Mouse (Mus musculus): ENCODE measurements around the gene Syne2. TPM values are rescaled to one million over a fixed set of nuclear protein-coding genes. Genes with fewer than 3 reads are reported as not detected.

Syne2 gene
- total RNA-seq, 1 experiment, result 15.0 TPM

GRCm38 (mm10) chr12:75904068-75904467 lies 86.1 kb downstream of the Syne2 start:
- in situ Hi-C loops (cut with MboI; ENCODE audit: low sequenced_read_pairs in 2 of 2, unreplicated experiment in 2 of 2), result no loop called here
- Histone ChIP-seq H3K36me3 (ENCODE audit: control insufficient read depth, insufficient read depth, low read length, poor library complexity, severe bottlenecking) (no peaks in the 10 kb centered on the region), H3K4me3 (ENCODE audit: insufficient read depth in 1 of 2, low read depth in 1 of 2, low read length in 2 of 2, poor library complexity in 1 of 2, severe bottlenecking in 1 of 2) (no peak overlapping the region), H3K9me3 (ENCODE audit: control insufficient read depth, insufficient read depth, low read depth, low read length) (no peaks in the 10 kb centered on the region), H3K4me1 (ENCODE audit: control insufficient read depth in 2 of 2, insufficient read depth in 2 of 2, low read length in 2 of 2, poor library complexity in 1 of 2) (no peaks in the 10 kb centered on the region), H3K27ac (ENCODE audit: insufficient read depth, low read depth, low read length, poor library complexity, severe bottlenecking) (no peak overlapping the region), H3K9ac (ENCODE audit: insufficient read depth, low read depth, low read length, poor library complexity, severe bottlenecking) (no peak overlapping the region)
- no peak for DNase-seq (ENCODE audit: low read depth, low spot score)
- TF ChIP-seq ZC3H11A (IDR thresholded peaks at IDR 0.05; ENCODE audit: borderline replicate concordance, low read depth, low read length) (no peak), ZNF384 (IDR thresholded peaks at IDR 0.05; ENCODE audit: low read depth, low read length) (no peak), MAFK (IDR thresholded peaks at IDR 0.05; ENCODE audit: insufficient read depth, low read depth, low read length) (no peak), HCFC1 (IDR thresholded peaks at IDR 0.05; ENCODE audit: borderline replicate concordance, insufficient read depth, low read length) (no peak), CHD2 (IDR thresholded peaks at IDR 0.05; ENCODE audit: low read depth, low read length) (no peak)

GRCm38 (mm10) chr12:75905304-75905703 lies 87.4 kb downstream of the Syne2 start:
- H3K4me1 ChIP-seq (ENCODE audit: control insufficient read depth in 2 of 2, insufficient read depth in 2 of 2, low read length in 2 of 2, poor library complexity in 1 of 2), result no peaks in the 10 kb centered on the region
- H3K27ac ChIP-seq (ENCODE audit: insufficient read depth, low read depth, low read length, poor library complexity, severe bottlenecking), result no peak overlapping the region
- H3K36me3 ChIP-seq (ENCODE audit: control insufficient read depth, insufficient read depth, low read length, poor library complexity, severe bottlenecking), result no peaks in the 10 kb centered on the region
- no peak overlapping the region for H3K9ac ChIP-seq (ENCODE audit: insufficient read depth, low read depth, low read length, poor library complexity, severe bottlenecking)
- H3K9me3 ChIP-seq (ENCODE audit: control insufficient read depth, insufficient read depth, low read depth, low read length), result no peaks in the 10 kb centered on the region
- no peak for TF ChIP-seq CHD2 (IDR thresholded peaks at IDR 0.05; ENCODE audit: low read depth, low read length)
- no peak for TF ChIP-seq MAFK (IDR thresholded peaks at IDR 0.05; ENCODE audit: insufficient read depth, low read depth, low read length)
- no peak for TF ChIP-seq HCFC1 (IDR thresholded peaks at IDR 0.05; ENCODE audit: borderline replicate concordance, insufficient read depth, low read length)
- TF ChIP-seq ZC3H11A (IDR thresholded peaks at IDR 0.05; ENCODE audit: borderline replicate concordance, low read depth, low read length), result no peak
- no peak for TF ChIP-seq ZNF384 (IDR thresholded peaks at IDR 0.05; ENCODE audit: low read depth, low read length)
- in situ Hi-C loops (cut with MboI; ENCODE audit: low sequenced_read_pairs in 2 of 2, unreplicated experiment in 2 of 2), result no loop called here
- H3K4me3 ChIP-seq (ENCODE audit: insufficient read depth in 1 of 2, low read depth in 1 of 2, low read length in 2 of 2, poor library complexity in 1 of 2, severe bottlenecking in 1 of 2), result no peak overlapping the region
- DNase-seq (ENCODE audit: low read depth, low spot score), result no peak

DNA sequence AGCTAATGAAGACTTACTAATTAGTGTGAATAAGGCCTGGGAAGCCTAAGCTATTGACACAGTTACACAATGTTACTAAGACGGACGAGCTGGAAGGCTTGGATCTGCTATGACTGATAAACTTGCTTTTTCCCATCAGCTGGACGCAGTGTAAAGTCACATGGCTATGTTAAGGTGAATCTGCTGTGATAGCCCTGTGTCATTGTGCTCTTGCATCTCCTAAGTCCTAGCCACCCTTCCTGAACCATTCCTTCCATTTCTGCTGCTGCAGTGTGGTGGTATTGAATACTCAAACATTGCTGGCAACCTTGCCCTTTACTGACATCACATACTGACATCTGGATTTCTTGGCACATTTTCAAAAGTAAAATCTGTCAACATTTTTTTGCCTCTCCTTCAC lies 90.5 kb downstream of the Syne2 start:
- Histone ChIP-seq H3K27ac (ENCODE audit: insufficient read depth, low read depth, low read length, poor library complexity, severe bottlenecking) (no peak overlapping the region), H3K4me3 (ENCODE audit: insufficient read depth in 1 of 2, low read depth in 1 of 2, low read length in 2 of 2, poor library complexity in 1 of 2, severe bottlenecking in 1 of 2) (no peak overlapping the region), H3K9me3 (ENCODE audit: control insufficient read depth, insufficient read depth, low read depth, low read length) (no peaks in the 10 kb centered on the region), H3K36me3 (ENCODE audit: control insufficient read depth, insufficient read depth, low read length, poor library complexity, severe bottlenecking) (no peaks in the 10 kb centered on the region), H3K4me1 (ENCODE audit: control insufficient read depth in 2 of 2, insufficient read depth in 2 of 2, low read length in 2 of 2, poor library complexity in 1 of 2) (no peaks in the 10 kb centered on the region), H3K9ac (ENCODE audit: insufficient read depth, low read depth, low read length, poor library complexity, severe bottlenecking) (no peak overlapping the region)
- in situ Hi-C loops (cut with MboI; ENCODE audit: low sequenced_read_pairs in 2 of 2, unreplicated experiment in 2 of 2), result no loop called here
- no peak for DNase-seq (ENCODE audit: low read depth, low spot score)
- no peak for TF ChIP-seq ZC3H11A (IDR thresholded peaks at IDR 0.05; ENCODE audit: borderline replicate concordance, low read depth, low read length)
- TF ChIP-seq MAFK (IDR thresholded peaks at IDR 0.05; ENCODE audit: insufficient read depth, low read depth, low read length), result no peak
- no peak for TF ChIP-seq ZNF384 (IDR thresholded peaks at IDR 0.05; ENCODE audit: low read depth, low read length)
- no peak for TF ChIP-seq CHD2 (IDR thresholded peaks at IDR 0.05; ENCODE audit: low read depth, low read length)
- TF ChIP-seq HCFC1 (IDR thresholded peaks at IDR 0.05; ENCODE audit: borderline replicate concordance, insufficient read depth, low read length), result no peak

- no peak overlapping the region for H3K9ac ChIP-seq (ENCODE audit: insufficient read depth, low read depth, low read length, poor library complexity, severe bottlenecking)
- H3K4me1 ChIP-seq (ENCODE audit: control insufficient read depth in 2 of 2, insufficient read depth in 2 of 2, low read length in 2 of 2, poor library complexity in 1 of 2), result no peaks in the 10 kb centered on the region
- in situ Hi-C loops (cut with MboI; ENCODE audit: low sequenced_read_pairs in 2 of 2, unreplicated experiment in 2 of 2), result no loop called here
- no peaks in the 10 kb centered on the region for H3K36me3 ChIP-seq (ENCODE audit: control insufficient read depth, insufficient read depth, low read length, poor library complexity, severe bottlenecking)
- H3K27ac ChIP-seq (ENCODE audit: insufficient read depth, low read depth, low read length, poor library complexity, severe bottlenecking), result no peak overlapping the region
- no peak for TF ChIP-seq ZC3H11A (IDR thresholded peaks at IDR 0.05; ENCODE audit: borderline replicate concordance, low read depth, low read length)
- no peak for TF ChIP-seq ZNF384 (IDR thresholded peaks at IDR 0.05; ENCODE audit: low read depth, low read length)
- TF ChIP-seq HCFC1 (IDR thresholded peaks at IDR 0.05; ENCODE audit: borderline replicate concordance, insufficient read depth, low read length), result no peak
- TF ChIP-seq CHD2 (IDR thresholded peaks at IDR 0.05; ENCODE audit: low read depth, low read length), result no peak
- TF ChIP-seq MAFK (IDR thresholded peaks at IDR 0.05; ENCODE audit: insufficient read depth, low read depth, low read length), result no peak
- DNase-seq (ENCODE audit: low read depth, low spot score), result no peak
- no peak overlapping the region for H3K4me3 ChIP-seq (ENCODE audit: insufficient read depth in 1 of 2, low read depth in 1 of 2, low read length in 2 of 2, poor library complexity in 1 of 2, severe bottlenecking in 1 of 2)
- no peaks in the 10 kb centered on the region for H3K9me3 ChIP-seq (ENCODE audit: control insufficient read depth, insufficient read depth, low read depth, low read length)
Observed at GRCm38 (mm10) chr12:75915694-75916093, 97.8 kb downstream of the Syne2 start.

- no peak overlapping the region for H3K27ac ChIP-seq (ENCODE audit: insufficient read depth, low read depth, low read length, poor library complexity, severe bottlenecking)
- DNase-seq (ENCODE audit: low read depth, low spot score), result no peak
- in situ Hi-C loops (cut with MboI; ENCODE audit: low sequenced_read_pairs in 2 of 2, unreplicated experiment in 2 of 2), result no loop called here
- no peaks in the 10 kb centered on the region for H3K9me3 ChIP-seq (ENCODE audit: control insufficient read depth, insufficient read depth, low read depth, low read length)
- no peak overlapping the region for H3K4me3 ChIP-seq (ENCODE audit: insufficient read depth in 1 of 2, low read depth in 1 of 2, low read length in 2 of 2, poor library complexity in 1 of 2, severe bottlenecking in 1 of 2)
- no peak overlapping the region for H3K9ac ChIP-seq (ENCODE audit: insufficient read depth, low read depth, low read length, poor library complexity, severe bottlenecking)
- no peaks in the 10 kb centered on the region for H3K4me1 ChIP-seq (ENCODE audit: control insufficient read depth in 2 of 2, insufficient read depth in 2 of 2, low read length in 2 of 2, poor library complexity in 1 of 2)
- no peak for TF ChIP-seq HCFC1 (IDR thresholded peaks at IDR 0.05; ENCODE audit: borderline replicate concordance, insufficient read depth, low read length)
- no peak for TF ChIP-seq ZC3H11A (IDR thresholded peaks at IDR 0.05; ENCODE audit: borderline replicate concordance, low read depth, low read length)
- no peak for TF ChIP-seq MAFK (IDR thresholded peaks at IDR 0.05; ENCODE audit: insufficient read depth, low read depth, low read length)
- no peak for TF ChIP-seq CHD2 (IDR thresholded peaks at IDR 0.05; ENCODE audit: low read depth, low read length)
- TF ChIP-seq ZNF384 (IDR thresholded peaks at IDR 0.05; ENCODE audit: low read depth, low read length), result no peak
- no peaks in the 10 kb centered on the region for H3K36me3 ChIP-seq (ENCODE audit: control insufficient read depth, insufficient read depth, low read length, poor library complexity, severe bottlenecking)
Observed at GRCm38 (mm10) chr12:75918415-75918814, 100.5 kb downstream of the Syne2 start.

All from ES-E14 (cell line).